Mouse (Mus musculus) embryonic facial prominence, embryonic 11.5 days (tissue): ENCODE data around the gene Ccdc85c. TPM values are rescaled to one million over a fixed set of nuclear protein-coding genes. Genes with fewer than 3 reads are reported as not detected.
A peak's percentile ranks its signal among the peaks of the same experiment; 100 is the strongest.

ENCODE experiments used
- ATAC-seq: fragments of 200-750 bp; cut with Nextera tagmentation; replicated peaks from 2 replicates; pipeline ENCODE4 v1.8.0; 2017; ENCODE audit warnings: low read depth; ENCODE audit not compliant: insufficient number of reproducible peaks, low FRiP score, low TSS enrichment
- DNase-seq: peaks from one replicate; pipeline ENCODE4 v3.0.0-alpha.2; 2015; ENCODE audit warnings: low spot score
- H3K27ac ChIP-seq: fragments of 300-500 bp; sonication (generic); replicated peaks from 2 replicates; pipeline ENCODE4 v1.5.1; 2014; ENCODE audit warnings: mild to moderate bottlenecking, low read depth, low read length, control low read depth
- H3K27me3 ChIP-seq: fragments of 300-500 bp; sonication (generic); 2 replicates; pipeline ENCODE4 v1.6.1; 2014; ENCODE audit warnings: mild to moderate bottlenecking, low read length, moderate library complexity, mixed read lengths; ENCODE audit not compliant: control insufficient read depth, insufficient read depth
- H3K36me3 ChIP-seq: fragments of 300-500 bp; sonication (generic); replicated peaks from 2 replicates; pipeline ENCODE4 v1.6.1; 2014; ENCODE audit warnings: low read depth, mild to moderate bottlenecking, low read length, moderate library complexity, mixed read lengths; ENCODE audit not compliant: control insufficient read depth, insufficient read depth
- H3K4me1 ChIP-seq: fragments of 300-500 bp; sonication (generic); 2 replicates; pipeline ENCODE4 v1.6.1; 2014; ENCODE audit warnings: low read length, mixed read lengths; ENCODE audit not compliant: control insufficient read depth, insufficient read depth
- H3K4me2 ChIP-seq: fragments of 300-500 bp; sonication (generic); 2 replicates; pipeline ENCODE4 v1.6.1; 2014; ENCODE audit warnings: low read depth, mild to moderate bottlenecking, control low read depth, low read length, moderate library complexity
- H3K4me3 ChIP-seq: fragments of 300-500 bp; sonication (generic); 2 replicates; pipeline ENCODE4 v1.5.1; 2014; ENCODE audit warnings: low read depth, low read length, control low read depth
- H3K9ac ChIP-seq: fragments of 300-500 bp; sonication (generic); replicated peaks from 2 replicates; pipeline ENCODE4 v1.6.1; 2014; ENCODE audit warnings: mild to moderate bottlenecking, control low read depth, low read length
- H3K9me3 ChIP-seq: fragments of 300-500 bp; sonication (generic); replicated peaks from 2 replicates; pipeline ENCODE4 v1.6.1; 2016; ENCODE audit warnings: mild to moderate bottlenecking, low read length, inconsistent platforms, mixed read lengths; ENCODE audit not compliant: control insufficient read depth
- WGBS: fragments of 180-500 bp; shearing (Covaris S2); extraction: QIAGEN DNeasy Blood & Tissue Kit; methylation state at CpG from one replicate; pipeline ENCODE4 v1.1.7; 2014; 5-methylcytosine and 5-hydroxymethylcytosine counted together
- polyA plus RNA-seq: library from polyadenylated mRNA; unstranded; fragments of >200 nt; fragmentation: Nextera tagmentation; extraction: Ambion mirVana; gene quantifications from 2 replicates; pipeline ENCODE4 v1.2.1, GENCODE M21; 2014

Gene Ccdc85c
- polyA plus RNA-seq, 1 experiment from 2014 or later: 9.8 TPM

DNA sequence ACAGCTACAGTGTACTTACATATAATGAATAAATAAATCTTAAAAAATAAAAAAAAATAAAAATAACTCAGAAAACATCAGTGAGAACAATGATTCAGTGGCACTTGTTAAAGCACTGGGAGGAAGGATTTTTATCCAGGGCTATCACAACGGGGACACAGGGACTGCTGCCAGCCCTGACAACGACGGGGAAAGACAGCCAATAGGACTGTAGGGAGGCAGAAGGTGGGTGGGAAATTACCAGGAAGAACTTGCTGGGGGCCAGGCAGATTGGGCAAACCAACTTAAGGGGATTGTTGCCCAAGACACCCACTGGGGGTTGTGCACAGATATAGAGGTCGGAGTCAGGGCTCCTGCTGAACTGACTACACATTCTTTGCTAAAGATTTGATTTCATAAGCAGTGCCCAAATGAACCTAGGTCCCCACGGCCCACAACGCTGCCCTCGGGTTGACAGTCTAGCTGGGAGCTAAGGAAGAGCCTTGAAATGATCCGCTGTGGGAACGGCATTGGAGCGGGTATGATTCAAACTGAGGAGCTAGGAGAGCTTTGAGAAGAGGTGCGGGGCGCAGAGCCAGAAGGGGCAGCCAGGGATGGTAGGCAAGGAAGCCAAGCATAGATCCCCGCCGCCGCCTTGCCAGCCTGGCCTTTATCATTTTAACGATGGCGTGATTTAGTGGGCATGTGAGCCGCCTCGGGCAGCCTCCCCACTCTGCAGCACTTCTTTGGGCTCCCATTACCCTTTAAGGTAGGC, 13.1 kb upstream of the Ccdc85c start:
- Histone ChIP-seq H3K27me3 (no peaks in the 10 kb centered on the region), H3K4me1 (peaks cover 3% of the 10 kb centered on the region; the same call in 1 of the 2 replicates), H3K9me3 (no peaks in the 10 kb centered on the region), H3K4me2 (no peak overlapping the region), H3K36me3 (no peaks in the 10 kb centered on the region), H3K9ac (no peak overlapping the region), H3K4me3 (no peak overlapping the region), H3K27ac (no peak overlapping the region)
- 83% methylated on average over 19 of the region's 19 CpGs for WGBS
- no peak for DNase-seq
- ATAC-seq: no peak

DNA sequence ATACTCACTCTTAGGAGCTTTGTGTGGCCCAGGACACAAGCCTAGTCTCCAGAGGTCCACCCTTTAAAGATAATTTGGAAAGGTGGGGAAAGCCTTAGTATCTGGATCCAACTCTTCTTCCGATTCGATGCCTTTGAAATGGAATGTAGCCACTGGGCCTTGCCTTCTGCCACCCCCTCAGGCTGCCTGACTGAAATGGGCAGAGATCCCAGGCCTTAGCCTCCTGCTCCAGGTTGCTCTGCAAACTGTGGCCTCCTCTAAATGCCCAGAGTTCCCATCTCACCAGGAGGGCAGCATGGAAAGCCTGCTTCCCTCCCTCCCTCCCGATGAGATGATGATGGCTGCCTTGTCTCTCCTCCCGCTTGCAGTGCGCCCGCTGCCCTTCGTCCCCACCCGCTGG, 11.8 kb upstream of the Ccdc85c start:
- Histone ChIP-seq H3K36me3 (no peaks in the 10 kb centered on the region), H3K9me3 (no peaks in the 10 kb centered on the region), H3K4me3 (no peak overlapping the region), H3K4me2 (no peak overlapping the region), H3K9ac (no peak overlapping the region), H3K27ac (no peak overlapping the region), H3K4me1 (peaks cover 3% of the 10 kb centered on the region; the same call in 1 of the 2 replicates), H3K27me3 (no peaks in the 10 kb centered on the region)
- ATAC-seq (no peak), DNase-seq (no peak)
- WGBS: 98% methylated on average over 8 of the region's 8 CpGs

DNA sequence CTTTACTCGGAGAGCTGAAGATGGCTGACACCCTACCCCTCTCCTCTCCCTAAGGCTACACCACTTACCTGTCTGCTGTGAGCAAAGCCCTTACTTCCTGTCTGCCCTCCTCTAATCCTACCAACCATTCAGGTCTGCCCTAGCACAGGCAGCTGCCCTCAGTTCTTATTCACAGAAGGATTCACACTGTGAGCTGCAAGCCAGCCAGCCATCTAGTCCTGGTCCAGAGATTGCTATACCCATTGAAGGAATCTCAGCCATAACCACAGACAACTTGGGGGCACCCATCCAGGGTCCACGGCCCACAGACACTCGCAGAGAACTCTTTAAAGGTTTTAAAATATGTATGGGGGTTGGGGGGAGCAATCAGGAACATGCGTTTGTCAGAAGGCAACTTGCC, 11.2 kb upstream of the Ccdc85c start:
- no peak overlapping the region; the same call in 1 of the 2 replicates for H3K9ac ChIP-seq
- no peaks in the 10 kb centered on the region for H3K27me3 ChIP-seq
- no peak overlapping the region for H3K4me2 ChIP-seq
- no peak overlapping the region for H3K4me3 ChIP-seq
- WGBS: 78% methylated on average over 4 of the region's 4 CpGs
- H3K36me3 ChIP-seq: no peaks in the 10 kb centered on the region
- no peaks in the 10 kb centered on the region for H3K9me3 ChIP-seq
- DNase-seq: no peak
- no peak overlapping the region for H3K27ac ChIP-seq
- peaks cover 3% of the 10 kb centered on the region; the same call in 1 of the 2 replicates for H3K4me1 ChIP-seq
- no peak for ATAC-seq

DNA sequence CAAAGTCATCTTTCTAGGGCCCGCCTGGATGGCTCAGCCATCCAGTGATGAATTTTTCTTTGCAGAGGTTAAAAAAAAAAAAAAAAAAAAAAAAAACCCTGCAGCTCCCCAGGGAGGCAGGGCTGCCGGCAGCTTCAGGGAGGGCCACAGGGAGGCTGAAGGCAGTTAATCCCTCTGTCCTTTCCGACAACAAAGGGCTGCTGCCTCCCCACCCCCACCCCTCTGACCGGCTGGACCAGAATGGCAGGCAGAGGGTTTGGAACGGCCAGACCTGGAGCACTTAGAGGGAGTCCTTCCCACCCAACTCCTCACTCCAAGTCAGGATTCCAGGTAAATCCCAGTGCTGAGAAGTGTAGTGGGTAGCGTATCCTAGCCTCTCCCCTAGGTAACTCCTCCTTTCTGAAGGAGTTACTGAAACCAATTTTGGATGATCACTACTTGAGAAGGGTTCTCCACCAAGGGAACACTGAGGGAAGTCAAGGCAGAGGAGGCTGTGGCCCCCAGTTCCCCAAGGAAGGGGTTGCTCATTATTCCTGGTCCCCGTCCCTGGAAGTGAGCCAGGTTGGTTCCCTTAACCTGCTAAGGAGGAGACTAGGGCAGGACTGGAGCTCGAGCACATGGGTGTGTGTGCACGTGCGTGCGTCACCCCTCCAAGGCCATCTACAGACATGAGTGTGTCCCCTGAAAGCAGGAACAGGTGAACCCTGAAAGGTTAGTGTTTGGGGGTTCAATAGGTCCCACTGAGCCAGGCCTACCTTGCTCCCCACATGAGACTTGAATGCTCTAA, 10.2 kb upstream of the Ccdc85c start:
- Histone ChIP-seq H3K4me3 (no peak overlapping the region), H3K4me2 (no peak overlapping the region), H3K36me3 (no peaks in the 10 kb centered on the region), H3K4me1 (peaks cover 3% of the 10 kb centered on the region; the same call in 1 of the 2 replicates), H3K9ac (peak overlapping the region; percentile 25), H3K27me3 (no peaks in the 10 kb centered on the region), H3K27ac (no peak overlapping the region), H3K9me3 (no peaks in the 10 kb centered on the region)
- ATAC-seq: 0 out of 2 replicates have a peak, but pooled peaks have one; percentile 32
- 24% methylated on average over 11 of the region's 11 CpGs for WGBS
- no peak for DNase-seq

DNA sequence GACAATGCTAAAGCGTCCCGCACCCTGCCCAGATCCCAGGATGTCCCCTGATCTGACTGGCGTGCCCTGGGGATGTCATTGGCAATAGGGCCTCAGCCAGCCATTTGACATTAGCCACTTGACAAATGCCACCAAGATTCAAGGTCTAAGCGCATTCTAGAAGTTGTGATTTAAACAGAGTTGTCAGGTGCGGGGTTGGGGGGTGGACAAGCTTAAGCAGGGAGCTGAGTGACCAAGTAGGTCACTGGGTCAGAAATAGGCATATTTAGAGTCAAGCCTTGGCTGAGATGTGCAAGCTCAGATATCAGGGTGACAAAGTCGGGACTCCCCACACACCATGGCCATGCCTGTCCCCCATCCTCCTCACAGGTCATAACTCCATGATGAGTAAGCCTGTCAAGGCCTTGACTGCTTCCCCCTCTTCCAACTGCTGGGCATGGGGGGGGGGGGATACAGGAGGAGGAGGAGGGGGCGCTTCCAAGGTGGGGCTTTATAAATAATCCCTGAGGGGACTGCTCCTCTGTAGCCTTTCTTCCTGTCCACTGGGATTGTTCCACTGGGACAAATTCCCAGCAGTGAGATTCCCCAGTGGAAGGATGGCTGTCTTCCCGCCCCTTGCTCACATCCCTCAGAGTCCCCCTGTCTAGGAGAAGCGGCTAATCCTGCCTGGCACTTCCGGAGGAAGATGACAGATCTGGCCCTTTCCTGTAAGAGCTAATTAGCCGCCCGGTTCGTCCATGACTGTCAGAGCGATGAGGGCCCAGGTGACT, 9.4 kb upstream of the Ccdc85c start:
- Histone ChIP-seq H3K27me3 (no peaks in the 10 kb centered on the region), H3K4me3 (no peak overlapping the region), H3K4me2 (no peak overlapping the region), H3K9ac (no peak overlapping the region), H3K27ac (no peak overlapping the region), H3K36me3 (no peaks in the 10 kb centered on the region), H3K4me1 (peaks cover 3% of the 10 kb centered on the region; the same call in 1 of the 2 replicates), H3K9me3 (no peaks in the 10 kb centered on the region)
- WGBS: 33% methylated on average over 13 of the region's 14 CpGs
- ATAC-seq: no peak
- DNase-seq: peak; percentile 53

DNA sequence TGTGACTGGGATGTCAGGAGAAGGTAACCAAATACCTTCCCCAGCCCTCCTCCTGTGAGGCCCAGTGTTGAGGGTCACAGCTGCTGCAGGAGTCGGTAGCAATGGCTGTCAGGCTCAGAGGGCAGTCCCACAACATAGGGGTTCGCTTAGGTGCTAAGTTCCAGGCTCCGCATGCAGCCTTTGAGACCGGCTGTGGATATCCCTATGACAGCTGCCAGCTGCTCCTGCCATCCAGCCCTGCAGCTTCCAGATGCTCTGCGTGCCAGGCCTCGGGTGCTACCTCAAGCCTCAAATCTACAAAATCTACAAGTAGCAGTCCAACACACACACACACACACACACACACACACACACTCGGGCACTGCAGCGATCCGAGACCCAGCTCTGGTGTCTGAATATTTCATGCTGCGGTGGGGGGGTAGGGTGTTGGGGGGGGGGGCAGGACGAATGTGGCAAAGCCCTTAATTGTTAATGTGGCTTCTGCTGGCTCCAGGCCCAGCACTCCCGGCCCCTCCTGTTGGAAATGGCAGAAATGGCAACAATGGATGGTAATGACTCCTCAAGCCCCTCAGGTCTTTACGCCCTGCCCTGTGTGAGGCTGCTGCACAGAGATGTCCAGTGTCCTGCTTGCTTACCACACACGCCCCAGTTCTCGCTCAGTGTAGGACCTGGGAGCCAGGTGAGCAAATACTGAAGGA, 3.1 kb upstream of the Ccdc85c start:
- Histone ChIP-seq H3K9ac (no peak overlapping the region), H3K27ac (no peak overlapping the region), H3K4me3 (no peak overlapping the region), H3K4me2 (peak overlapping the region; percentile 39), H3K4me1 (peaks cover 8% of the 10 kb centered on the region), H3K36me3 (no peaks in the 10 kb centered on the region), H3K27me3 (no peaks in the 10 kb centered on the region), H3K9me3 (no peaks in the 10 kb centered on the region)
- no peak for ATAC-seq
- DNase-seq: no peak
- WGBS: 36% methylated on average over 15 of the region's 15 CpGs

DNA sequence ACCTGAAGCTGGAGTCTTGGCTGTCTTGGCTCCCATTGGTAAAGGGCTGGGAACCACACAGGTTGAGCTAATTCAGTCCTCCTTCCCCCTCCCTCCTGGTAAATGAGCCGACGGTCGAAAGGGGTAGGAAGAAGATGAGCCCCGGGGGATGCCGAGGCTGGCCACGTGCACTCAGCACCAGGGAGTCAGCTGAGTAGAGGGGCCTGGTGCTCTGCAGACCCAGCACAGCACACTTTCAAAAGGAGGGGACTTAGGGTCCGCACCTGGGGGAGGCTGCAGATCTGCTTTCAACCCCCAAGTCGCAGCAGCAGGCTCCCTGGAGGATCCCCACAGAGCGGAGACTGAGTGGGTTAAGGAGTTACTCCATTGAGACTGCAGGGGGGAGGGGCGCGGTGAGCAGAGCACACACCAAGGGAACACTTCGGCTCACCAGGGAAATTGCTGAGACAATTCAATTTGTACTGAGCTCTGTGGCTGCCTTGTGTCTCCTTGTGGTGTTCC, 2.2 kb upstream of the Ccdc85c start:
- Histone ChIP-seq H3K4me2 (peak overlapping the region; percentile 39), H3K9me3 (no peaks in the 10 kb centered on the region), H3K4me1 (peaks cover 14% of the 10 kb centered on the region), H3K27ac (peak overlapping the region; percentile 47; the same call in 1 of the 2 replicates), H3K36me3 (no peaks in the 10 kb centered on the region), H3K4me3 (peak overlapping the region; percentile 22), H3K27me3 (no peaks in the 10 kb centered on the region), H3K9ac (peak overlapping the region; percentile 39; the same call in 1 of the 2 replicates)
- DNase-seq (peak; percentile 62), ATAC-seq (no peak)
- 2% methylated on average over 12 of the region's 12 CpGs for WGBS
